Mouse (Mus musculus): ENCODE data around the gene Nmrk2.
A peak's percentile ranks its signal among the peaks of the same experiment; 100 is the strongest.

The Nmrk2 gene

GRCm38 (mm10) chr10:81216260-81216659 lies 14.4 kb upstream of the Nmrk2 start:
- no peak for DNase-seq

DNA sequence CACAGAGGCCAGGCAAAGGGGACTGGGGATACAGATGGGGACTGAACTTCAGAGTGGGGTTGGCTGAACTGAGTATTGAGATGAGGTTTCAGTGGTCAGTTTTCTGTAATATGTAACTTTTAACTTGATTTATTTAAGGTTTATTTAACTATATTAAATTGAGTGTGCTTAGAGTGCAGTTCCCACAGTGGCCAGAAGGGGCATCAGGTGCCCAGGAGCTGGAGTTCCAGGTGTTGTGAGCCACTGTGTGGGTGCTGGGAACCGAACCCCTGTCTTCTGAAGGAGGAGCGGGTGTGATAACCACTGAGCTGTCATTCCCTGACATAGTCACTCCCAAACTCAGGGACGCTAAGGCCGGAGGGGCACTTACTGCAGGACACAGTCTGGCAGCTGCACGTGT lies 8.3 kb upstream of the Nmrk2 start:
- no peak for DNase-seq

DNA sequence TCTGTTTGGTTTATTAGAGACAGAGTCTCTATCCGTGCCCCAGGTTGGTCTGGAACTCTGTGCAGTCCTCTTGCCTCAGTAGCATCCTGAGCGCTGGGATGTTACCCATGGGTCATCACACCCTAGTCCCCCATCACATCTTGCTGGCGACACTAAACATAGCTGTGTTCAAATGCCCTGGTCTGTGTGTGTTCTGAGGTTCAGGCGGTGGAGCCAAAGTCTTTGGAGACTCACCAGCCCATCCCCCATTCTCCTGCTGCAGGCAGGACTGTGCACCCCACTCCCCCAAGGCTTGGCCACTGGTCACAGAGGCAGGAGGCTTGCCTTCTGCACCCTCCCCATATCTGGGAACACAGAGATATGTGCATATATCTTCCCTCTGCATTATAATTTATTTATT lies 2.3 kb upstream of the Nmrk2 start:
- no peak for DNase-seq

DNA sequence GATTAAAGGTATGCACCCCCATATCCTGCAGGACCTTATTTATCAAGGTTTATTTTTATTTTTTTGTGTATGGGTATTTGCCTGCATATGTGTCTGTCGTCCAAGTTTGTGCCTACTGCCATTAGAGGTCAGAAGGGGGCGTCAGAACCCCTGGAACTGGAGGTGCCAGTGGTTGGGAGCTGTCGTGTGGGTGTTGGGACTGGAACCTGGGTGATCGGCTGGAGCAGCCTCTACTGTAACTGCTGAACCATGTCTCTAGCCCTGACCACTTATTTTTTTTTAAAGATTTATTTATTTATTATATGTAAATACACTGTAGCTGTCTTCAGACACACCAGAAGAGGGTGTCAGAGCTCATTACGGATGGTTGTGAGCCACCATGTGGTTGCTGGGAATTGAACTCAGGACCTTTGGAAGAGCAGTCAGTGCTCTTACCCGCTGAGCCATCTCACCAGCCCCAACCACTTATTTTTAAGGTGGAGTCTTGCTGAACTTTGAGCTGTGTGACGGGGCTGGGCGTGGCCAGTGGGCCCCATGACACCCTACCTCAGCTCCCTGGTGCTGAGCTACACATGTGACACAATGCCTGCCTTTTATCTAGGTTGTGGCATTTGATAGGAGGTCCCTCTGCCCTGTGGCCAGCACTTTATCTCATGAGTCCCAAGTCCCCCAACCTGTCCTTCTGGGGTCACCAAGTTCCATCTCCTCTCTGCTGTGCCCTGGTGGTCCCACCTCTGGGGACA lies 1.3 kb upstream of the Nmrk2 start:
- no peak for DNase-seq

DNA sequence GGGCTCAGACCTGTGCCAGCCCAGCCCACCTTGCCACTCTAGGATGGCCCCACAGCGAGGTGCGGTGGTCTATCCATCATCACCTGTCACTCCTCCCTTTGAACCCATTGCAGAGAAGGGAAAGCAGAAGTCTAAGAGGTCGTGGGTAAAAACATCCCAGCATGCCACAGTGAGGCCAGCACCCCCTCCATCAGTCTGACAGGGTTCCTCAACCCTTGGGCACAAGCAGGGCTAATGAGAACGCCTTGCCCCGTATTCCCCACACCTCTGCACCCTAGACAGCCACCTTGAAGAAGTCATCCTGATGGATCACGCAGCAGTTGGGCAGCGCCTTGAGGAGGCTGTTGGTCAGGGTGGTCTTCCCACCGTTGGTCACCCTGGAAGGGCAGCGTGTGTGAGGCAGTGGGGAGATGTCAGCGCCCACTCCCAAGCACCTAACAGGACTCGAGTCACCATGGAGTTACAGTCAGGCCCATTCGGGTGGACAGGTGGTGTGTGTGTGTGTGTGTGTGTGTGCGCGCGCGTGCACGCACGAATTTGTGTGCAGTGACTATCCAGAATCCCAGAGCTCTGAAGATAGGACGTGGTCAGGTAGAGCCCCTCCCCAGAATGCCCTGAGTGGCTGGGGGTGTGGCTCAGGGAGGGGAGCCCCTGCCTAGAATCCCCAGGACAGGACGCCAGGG lies 1.1 kb downstream of the Nmrk2 start:
- no peak for DNase-seq

DNA sequence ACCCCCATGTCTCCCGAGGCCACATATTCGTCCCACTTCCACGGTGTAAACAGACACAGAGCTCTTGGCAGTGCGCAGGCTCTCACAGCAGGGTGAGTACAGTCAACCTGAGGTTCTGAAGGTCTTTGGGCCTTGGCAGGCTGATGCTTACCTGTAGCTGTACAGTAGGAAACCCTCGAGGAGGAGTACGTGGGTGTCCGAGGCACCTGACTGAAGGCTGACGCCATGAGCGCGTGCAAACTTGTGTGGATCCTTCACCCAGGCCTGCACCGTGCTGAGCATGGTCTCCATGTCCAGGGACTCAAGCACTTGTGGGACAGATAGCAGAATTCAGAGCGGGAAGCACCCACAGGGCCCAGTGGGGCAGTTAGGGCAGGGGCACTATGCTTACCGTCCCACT lies 1.7 kb downstream of the Nmrk2 start:
- DNase-seq = no peak

- DNase-seq = no peak
These were observed 2.9 kb downstream of the Nmrk2 start for GRCm38 (mm10) chr10:81198990-81199389.

GRCm38 (mm10) chr10:81198230-81198629 lies 3.6 kb downstream of the Nmrk2 start:
- DNase-seq = peak; percentile 85

- DNase-seq = no peak
These were observed 4.5 kb downstream of the Nmrk2 start for GRCm38 (mm10) chr10:81197305-81197704.

- no peak for DNase-seq
These were observed 5.3 kb downstream of the Nmrk2 start for GRCm38 (mm10) chr10:81196470-81197065.

GRCm38 (mm10) chr10:81195300-81195699 lies 6.6 kb downstream of the Nmrk2 start:
- DNase-seq = peak; percentile 43

DNA sequence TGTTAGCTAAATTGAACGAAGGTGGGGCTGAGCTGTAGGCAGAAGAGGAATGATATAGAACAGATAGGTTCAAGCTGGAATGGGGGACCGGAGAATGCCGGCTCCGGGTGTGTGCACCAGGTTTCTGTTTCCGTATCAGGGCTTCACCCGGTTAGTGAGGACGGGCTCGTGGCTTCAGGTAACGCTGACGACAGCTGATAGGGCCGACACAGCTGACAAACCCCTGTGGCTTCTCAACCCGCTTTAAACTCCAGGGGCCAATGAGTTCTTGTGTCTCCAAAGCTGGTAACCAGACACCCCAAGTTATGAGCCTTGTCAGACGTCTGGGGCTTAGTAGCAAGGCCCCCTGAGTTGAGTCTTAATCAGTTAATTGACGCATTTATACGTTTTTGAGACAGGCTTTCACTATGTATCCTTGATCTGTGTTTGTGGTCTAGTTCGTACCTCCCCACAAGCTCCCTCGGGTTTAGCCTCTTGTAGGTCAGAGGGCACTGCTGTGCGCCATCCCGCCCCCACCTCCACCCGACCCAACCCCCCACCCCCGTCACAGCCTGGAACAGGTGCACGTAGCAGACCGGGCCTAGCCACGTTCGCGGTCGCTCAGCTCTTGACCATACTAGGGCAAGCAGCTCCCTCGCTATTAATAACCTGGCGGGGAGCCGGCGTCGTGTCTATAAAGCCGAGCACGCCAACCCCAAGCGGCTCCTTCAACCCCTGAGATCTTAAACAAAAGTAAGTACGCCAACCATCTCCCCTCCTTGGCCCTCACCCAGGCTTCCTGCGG lies 7.7 kb downstream of the Nmrk2 start:
- peak; percentile 40 for DNase-seq

DNA sequence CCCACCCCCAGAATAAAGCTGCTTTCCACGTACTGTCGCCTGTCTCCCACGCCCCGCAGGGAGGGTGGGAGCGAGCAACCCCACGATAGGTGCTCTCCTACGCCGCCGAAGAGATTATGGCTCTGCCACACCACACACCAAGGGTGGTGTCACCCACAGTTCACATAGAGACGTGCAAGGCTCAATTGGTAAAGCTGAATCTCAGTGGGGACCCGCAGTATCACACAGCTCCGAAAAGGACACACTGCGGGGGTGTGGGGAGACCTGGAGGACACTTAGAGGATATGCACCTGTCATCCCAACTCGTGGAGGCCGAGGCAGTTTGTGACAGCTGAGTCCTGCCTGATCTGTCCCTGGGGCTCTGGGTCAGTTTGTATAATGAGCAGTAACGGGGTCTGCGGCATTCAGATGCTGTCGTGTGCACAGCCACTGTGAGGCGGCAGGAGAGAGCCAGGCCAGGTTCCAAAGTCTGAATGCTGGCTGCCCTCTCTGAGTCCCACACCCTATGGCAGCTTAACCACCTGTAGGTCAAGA lies 8.8 kb downstream of the Nmrk2 start:
- peak; percentile 76 for DNase-seq

DNA sequence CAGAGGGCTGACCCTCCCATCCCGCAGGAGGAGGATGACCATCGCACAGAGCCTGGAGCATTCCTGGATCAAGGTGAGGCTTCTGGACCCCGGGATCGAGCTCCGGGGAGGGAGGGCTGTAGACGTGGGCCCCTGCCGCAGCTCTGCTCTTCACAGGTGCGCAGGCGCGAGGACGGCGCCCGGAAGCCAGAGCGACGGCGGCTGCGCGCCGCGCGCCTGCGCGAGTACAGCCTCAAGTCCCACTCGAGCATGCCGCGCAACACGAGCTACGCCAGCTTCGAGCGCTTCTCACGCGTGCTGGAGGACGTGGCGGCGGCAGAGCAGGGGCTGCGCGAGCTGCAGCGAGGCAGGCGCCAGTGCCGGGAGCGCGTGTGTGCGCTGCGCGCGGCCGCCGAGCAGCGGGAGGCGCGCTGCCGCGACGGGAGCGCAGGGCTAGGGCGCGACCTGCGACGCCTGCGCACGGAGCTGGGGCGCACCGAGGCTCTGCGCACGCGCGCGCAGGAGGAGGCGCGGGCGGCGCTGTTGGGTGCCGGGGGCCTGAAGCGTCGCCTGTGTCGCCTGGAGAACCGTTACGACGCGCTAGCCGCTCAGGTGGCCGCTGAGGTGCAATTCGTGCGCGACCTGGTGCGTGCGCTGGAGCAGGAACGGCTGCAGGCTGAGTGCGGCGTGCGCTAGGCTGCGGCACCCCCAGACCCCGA lies 9.4 kb downstream of the Nmrk2 start:
- peak; percentile 87 for DNase-seq

GRCm38 (mm10) chr10:81191342-81191982 lies 10.4 kb downstream of the Nmrk2 start:
- DNase-seq = peak; percentile 55

GRCm38 (mm10) chr10:81190912-81191321 lies 10.9 kb downstream of the Nmrk2 start:
- DNase-seq = peak; percentile 54

DNA sequence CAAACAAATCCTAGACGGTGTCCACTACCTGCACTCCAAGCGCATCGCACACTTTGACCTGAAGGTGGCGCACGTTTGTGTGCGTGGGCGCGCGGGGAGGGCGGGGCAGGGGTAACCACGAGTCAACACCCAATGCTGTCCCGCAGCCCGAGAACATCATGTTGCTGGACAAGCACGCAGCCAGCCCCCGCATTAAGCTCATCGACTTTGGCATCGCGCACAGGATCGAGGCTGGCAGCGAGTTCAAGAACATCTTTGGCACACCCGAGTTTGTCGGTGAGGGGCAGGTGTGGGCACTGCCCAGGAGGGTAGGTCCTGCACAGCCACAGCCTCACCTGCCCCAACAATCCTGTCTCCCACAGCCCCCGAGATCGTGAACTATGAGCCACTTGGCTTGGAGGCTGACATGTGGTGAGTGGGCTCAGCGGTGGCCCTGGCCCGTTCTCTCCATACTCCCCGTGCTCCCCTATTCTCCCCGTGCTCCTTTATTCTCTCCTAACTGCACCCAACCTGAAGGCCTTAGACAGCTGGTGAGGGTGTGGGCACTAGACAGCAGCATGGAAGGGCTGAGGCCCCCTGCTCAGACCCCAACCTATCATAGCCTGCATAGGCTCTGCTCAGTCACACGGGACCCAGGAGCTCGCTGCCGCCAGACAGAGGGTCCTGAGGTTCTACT lies 11.5 kb downstream of the Nmrk2 start:
- DNase-seq = peak; percentile 61

DNA sequence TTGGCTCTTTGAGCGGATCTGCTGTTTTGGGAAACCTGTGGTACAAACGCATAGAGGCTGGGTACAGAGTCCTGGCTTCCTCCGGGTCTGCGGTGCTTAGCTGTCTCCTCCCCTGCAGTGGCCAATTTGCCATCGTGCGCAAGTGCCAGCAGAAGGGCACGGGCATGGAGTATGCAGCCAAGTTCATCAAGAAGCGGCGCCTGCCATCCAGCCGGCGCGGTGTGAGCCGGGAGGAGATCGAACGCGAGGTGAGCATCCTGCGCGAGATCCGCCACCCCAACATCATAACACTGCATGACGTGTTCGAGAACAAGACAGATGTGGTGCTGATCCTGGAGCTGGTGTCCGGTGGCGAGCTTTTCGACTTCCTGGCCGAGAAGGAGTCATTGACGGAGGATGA lies 12.0 kb downstream of the Nmrk2 start:
- peak; percentile 38 for DNase-seq

DNA sequence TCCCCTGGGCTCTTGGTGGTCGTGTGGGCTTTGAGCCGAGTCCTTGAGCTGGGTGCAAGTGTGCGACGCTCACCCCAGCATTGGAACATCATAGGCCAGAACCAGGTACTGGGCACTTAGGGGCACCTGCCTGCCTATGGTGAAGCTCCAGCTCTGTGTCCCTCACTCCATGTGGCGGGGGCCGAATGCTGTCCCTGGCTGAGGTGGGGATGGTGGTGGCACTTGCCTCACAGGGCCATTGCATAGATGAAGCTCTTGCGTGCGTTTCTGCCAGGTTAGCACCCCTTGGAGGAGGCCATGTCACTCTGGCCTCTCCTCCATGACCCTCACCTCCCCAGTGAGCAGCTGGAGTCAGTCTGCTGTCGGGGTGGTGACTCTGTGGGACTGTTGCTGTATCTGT lies 14.7 kb downstream of the Nmrk2 start:
- no peak for DNase-seq

DNA sequence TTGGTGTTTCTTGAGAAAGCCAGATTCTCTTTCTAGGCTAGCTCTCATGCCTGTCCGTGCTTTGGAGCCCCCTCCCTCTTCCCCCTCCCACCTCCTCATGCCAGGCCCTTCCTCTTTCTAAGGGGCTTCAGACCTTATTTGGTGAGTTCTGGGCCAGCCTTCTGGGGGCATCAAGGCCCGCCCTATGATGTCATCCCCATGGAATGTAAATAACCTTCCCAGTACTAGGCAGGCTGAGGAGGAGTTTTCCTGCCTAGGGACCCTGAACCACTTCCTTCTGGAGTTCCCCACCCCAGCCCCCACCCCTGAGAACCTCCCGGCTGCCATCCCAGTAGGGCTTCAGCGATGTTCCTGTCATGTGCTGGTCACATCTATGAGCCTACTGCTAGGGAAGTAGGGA lies 17.1 kb downstream of the Nmrk2 start:
- no peak for DNase-seq

- DNase-seq = peak; percentile 47
These were observed 18.0 kb downstream of the Nmrk2 start, which contains the start of gene 4930442H23Rik for GRCm38 (mm10) chr10:81183805-81184204. TSS of gene 4930442H23Rik (minus strand) at chr10:81183849.

All from cerebellum, adult 9-10 months (tissue).